Mouse (Mus musculus) stomach, embryonic 15.5 days (tissue): ENCODE results near the gene Adh1. TPM values are rescaled to one million over a fixed set of nuclear protein-coding genes. Genes with fewer than 3 reads are reported as not detected.

Experiments
- ATAC-seq: fragments of 200-750 bp; cut with Nextera tagmentation; 2 replicates; pipeline ENCODE4 v1.8.0; 2017; ENCODE audit warnings: low read depth, moderate number of reproducible peaks, moderate TSS enrichment; ENCODE audit not compliant: insufficient read depth, low FRiP score
- H3K27ac ChIP-seq: fragments of 300-500 bp; sonication (generic); 2 replicates; pipeline ENCODE4 v1.5.1; 2015; ENCODE audit warnings: mild to moderate bottlenecking, inconsistent platforms
- H3K27me3 ChIP-seq: fragments of 300-500 bp; sonication (generic); replicated peaks from 2 replicates; pipeline ENCODE4 v1.6.1; 2015; ENCODE audit warnings: inconsistent platforms
- H3K36me3 ChIP-seq: fragments of 300-500 bp; sonication (generic); 2 replicates; pipeline ENCODE4 v1.6.1; 2015; ENCODE audit warnings: inconsistent platforms
- H3K4me1 ChIP-seq: fragments of 300-500 bp; sonication (generic); 2 replicates; pipeline ENCODE4 v1.6.1; 2015; ENCODE audit warnings: inconsistent platforms
- H3K4me2 ChIP-seq: fragments of 300-500 bp; sonication (generic); 2 replicates; pipeline ENCODE4 v1.6.1; 2015; ENCODE audit warnings: mild to moderate bottlenecking, inconsistent platforms
- H3K4me3 ChIP-seq: fragments of 300-500 bp; sonication (generic); replicated peaks from 2 replicates; pipeline ENCODE4 v1.5.1; 2015; ENCODE audit warnings: inconsistent platforms
- H3K9ac ChIP-seq: fragments of 300-500 bp; sonication (generic); 2 replicates; pipeline ENCODE4 v1.6.1; 2015; ENCODE audit warnings: inconsistent platforms
- H3K9me3 ChIP-seq: fragments of 300-500 bp; sonication (generic); 2 replicates; pipeline ENCODE4 v1.6.1; 2016; ENCODE audit warnings: inconsistent platforms
- WGBS: fragments of 180-500 bp; shearing (Covaris S2); methylation state at CpG from one replicate; pipeline ENCODE4 v1.1.7; 2015; 5-methylcytosine and 5-hydroxymethylcytosine counted together
- polyA plus RNA-seq: library from polyadenylated mRNA; unstranded; fragments of >200 nt; fragmentation: Nextera tagmentation; extraction: Ambion mirVana; gene quantifications from 2 replicates; pipeline ENCODE4 v1.2.1, GENCODE M21; 2015

Gene Adh1
- polyA plus RNA-seq, 1 experiment from 2014 or later = 40.9 TPM

- 78% methylated on average over 8 of the region's 8 CpGs for WGBS
- Histone ChIP-seq H3K4me1 (no peaks in the 10 kb centered on the region), H3K4me2 (no peak overlapping the region), H3K9ac (no peak overlapping the region), H3K36me3 (no peaks in the 10 kb centered on the region), H3K9me3 (no peaks in the 10 kb centered on the region), H3K27me3 (no peaks in the 10 kb centered on the region), H3K27ac (no peak overlapping the region), H3K4me3 (no peak overlapping the region)
- ATAC-seq = no peak
Observed at GRCm38 (mm10) chr3:138333910-138334309, 73.1 kb downstream of the Adh1 start.

- H3K27me3 ChIP-seq = no peaks in the 10 kb centered on the region
- no peak overlapping the region for H3K4me3 ChIP-seq
- WGBS = 74% methylated on average over 4 of the region's 4 CpGs
- no peaks in the 10 kb centered on the region for H3K9me3 ChIP-seq
- H3K4me1 ChIP-seq = no peaks in the 10 kb centered on the region
- no peak overlapping the region for H3K9ac ChIP-seq
- no peak for ATAC-seq
- no peak overlapping the region for H3K27ac ChIP-seq
- no peaks in the 10 kb centered on the region for H3K36me3 ChIP-seq
- H3K4me2 ChIP-seq = no peak overlapping the region
Observed at GRCm38 (mm10) chr3:138334320-138334719, 73.5 kb downstream of the Adh1 start.

- Histone ChIP-seq H3K9ac (no peak overlapping the region), H3K4me2 (no peak overlapping the region), H3K4me3 (no peak overlapping the region), H3K4me1 (no peaks in the 10 kb centered on the region), H3K27me3 (no peaks in the 10 kb centered on the region), H3K9me3 (no peaks in the 10 kb centered on the region), H3K36me3 (no peaks in the 10 kb centered on the region), H3K27ac (no peak overlapping the region)
- WGBS = 84% methylated on average over 1 of the region's 1 CpGs
- no peak for ATAC-seq
Observed at GRCm38 (mm10) chr3:138335566-138335965, 74.8 kb downstream of the Adh1 start.

GRCm38 (mm10) chr3:138336104-138336754 is 75.4 kb downstream of the Adh1 start:
- Histone ChIP-seq H3K36me3 (no peaks in the 10 kb centered on the region), H3K4me3 (no peak overlapping the region), H3K9me3 (no peaks in the 10 kb centered on the region), H3K4me1 (no peaks in the 10 kb centered on the region), H3K4me2 (no peak overlapping the region), H3K9ac (no peak overlapping the region), H3K27ac (no peak overlapping the region), H3K27me3 (no peaks in the 10 kb centered on the region)
- WGBS = 59% methylated on average over 3 of the region's 3 CpGs
- no peak for ATAC-seq

Other genes with a start within 250 kb of the Adh1 start
- 0.10 and 0.24 TPM in 2 replicates for gene 1110002E22Rik, start 195.9 kb upstream of the Adh1 start, polyA plus RNA-seq
- 0.10 TPM in 1 of 2 replicates, not detected in the other for gene Gm5105, start 193.6 kb upstream of the Adh1 start, polyA plus RNA-seq
- 9.7 and 10.9 TPM in 2 replicates for gene Trmt10a, start 117.5 kb upstream of the Adh1 start, polyA plus RNA-seq
- 41.6 and 64.3 TPM in 2 replicates for gene Mttp, start 116.0 kb upstream of the Adh1 start, polyA plus RNA-seq
- 0.21 and 0.26 TPM in 2 replicates for gene 4930579F01Rik, start 67.2 kb upstream of the Adh1 start, polyA plus RNA-seq
- gene Adh7, start 43.2 kb upstream of the Adh1 start, polyA plus RNA-seq = 0.53 and 0.76 TPM in 2 replicates
- 0.32 and 0.61 TPM in 2 replicates for gene Adh6a, start 52.3 kb downstream of the Adh1 start, polyA plus RNA-seq
- 0.10 TPM in 1 of 2 replicates, not detected in the other for gene Adh6b, start 80.8 kb downstream of the Adh1 start, polyA plus RNA-seq
- 0.12 TPM in 1 of 2 replicates, not detected in the other for gene Adh4, start 154.5 kb downstream of the Adh1 start, polyA plus RNA-seq
- gene Adh5, start 182.1 kb downstream of the Adh1 start, polyA plus RNA-seq = 181 and 197 TPM in 2 replicates
- gene Metap1, start 228.5 kb downstream of the Adh1 start, polyA plus RNA-seq = 46.1 and 48.1 TPM in 2 replicates